Mouse (Mus musculus) monocyte, adult 5-6 weeks (primary cell): ENCODE data around the gene Tyrp1. TPM values are rescaled to one million over a fixed set of nuclear protein-coding genes. Genes with fewer than 3 reads are reported as not detected.

Experiments
- ATAC-seq: fragments of 153-309, 156-312 bp; replicated peaks from 2 replicates; pipeline ENCODE4 v1.8.0; 2017; ENCODE audit warnings: mild to moderate bottlenecking; ENCODE audit not compliant: low TSS enrichment, insufficient number of reproducible peaks, severe bottlenecking, poor library complexity, low FRiP score
- total RNA-seq: library from RNA; stranded (forward); fragments of 200-1000, 200-491, 200-594 nt; gene quantifications from 3 replicates; pipeline ENCODE4 v1.2.3, GENCODE M21; 2017

The Tyrp1 gene
- total RNA-seq, result not detected in 3 replicates

DNA sequence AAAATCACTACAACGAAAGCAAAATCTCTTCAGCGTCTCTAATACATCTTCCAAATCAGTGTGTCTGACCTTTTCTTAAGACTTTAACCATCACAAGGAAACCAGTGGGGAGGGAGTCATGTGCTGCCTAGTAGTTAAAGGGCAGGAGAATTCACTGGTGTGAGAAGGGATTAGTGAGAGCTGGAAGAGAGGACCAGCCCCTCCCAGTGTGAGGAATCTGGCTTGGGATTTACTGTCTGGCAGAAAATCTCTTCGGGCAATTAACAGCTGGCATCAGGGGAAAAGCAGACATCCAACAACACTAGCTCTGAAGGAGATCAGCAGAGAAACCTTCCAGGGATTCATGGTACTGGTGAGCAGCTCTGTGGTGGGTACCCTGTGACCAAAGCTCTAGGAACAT lies at the start of gene Tyrp1:
Gene Tyrp1, plus strand, starts transcription at position 74 of the 400 bp plus-strand sequence.
- no peak for ATAC-seq

DNA sequence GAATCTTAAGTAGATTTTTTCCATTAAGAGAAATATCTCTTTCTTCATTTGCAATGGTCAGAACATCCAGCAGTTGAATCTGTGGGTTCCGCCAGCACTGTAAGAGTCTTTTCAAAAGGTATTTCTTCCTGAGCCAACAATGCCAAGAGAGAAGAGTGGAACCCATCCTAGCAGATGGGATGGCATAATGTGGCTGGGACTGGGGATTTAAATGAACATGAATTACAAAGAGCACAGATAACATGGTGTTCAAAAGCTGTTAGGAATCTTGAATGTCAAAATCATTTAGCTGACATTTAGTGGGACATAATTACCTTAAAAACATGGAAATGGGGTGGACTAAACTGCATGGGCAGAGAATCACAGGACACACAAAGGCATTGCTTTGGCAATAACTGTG lies 45.6 kb upstream of the Tyrp1 start:
- ATAC-seq, result no peak

DNA sequence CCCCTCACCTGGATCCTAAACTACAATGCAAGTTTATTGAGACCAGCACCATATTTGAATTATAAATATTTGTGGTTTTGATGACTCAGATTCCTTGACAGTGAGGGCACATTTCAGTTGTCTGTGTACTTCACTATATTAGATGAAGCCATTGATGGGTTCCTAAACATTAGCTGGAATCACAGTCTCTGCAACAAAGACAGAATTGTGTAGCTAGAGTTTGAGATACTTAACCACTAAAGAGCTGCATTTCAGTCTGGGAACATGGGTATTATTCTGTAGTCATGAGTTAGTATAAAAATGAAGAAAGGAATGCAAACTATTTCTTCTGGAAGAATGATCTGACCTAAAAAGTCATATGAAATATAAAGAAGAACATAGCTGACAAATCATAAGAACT lies 14.4 kb upstream of the Tyrp1 start:
- ATAC-seq, result no peak

DNA sequence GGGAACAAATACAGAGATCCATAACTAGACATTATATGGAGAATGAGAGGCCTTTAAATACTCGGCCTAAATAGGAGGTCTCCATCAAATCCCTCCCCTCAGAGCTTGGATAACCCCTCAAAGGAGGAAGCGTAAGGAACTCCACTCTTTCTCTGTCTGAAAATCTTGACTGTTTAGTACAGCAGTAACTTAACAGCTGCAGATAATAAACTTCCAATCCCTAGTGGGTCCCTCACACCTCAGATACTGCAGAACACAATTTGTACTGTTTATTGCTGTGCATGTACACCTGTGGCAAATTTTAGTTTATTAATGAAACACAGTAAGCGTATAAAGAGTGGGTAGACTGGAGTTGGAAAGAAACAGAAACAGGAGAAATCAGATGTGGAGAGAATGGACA lies 12.0 kb upstream of the Tyrp1 start:
- no peak for ATAC-seq

DNA sequence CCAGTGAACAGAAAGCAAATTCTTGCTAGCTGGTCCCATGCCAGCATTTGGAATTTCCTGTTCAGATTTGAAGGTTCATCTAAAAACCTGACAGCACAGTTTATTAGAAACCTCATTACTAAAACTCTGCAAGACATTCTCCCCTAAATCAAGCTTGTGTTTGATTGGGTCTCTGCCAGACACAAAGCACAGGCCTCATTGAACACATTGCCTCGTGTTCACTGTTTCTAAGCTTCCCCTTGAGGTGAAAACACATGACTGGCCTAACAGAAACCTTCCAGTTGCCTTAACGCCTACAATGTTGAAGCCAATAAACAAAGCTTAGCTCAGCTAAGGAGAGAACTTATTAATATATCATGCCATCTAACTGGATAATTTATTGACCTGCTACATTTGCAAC lies 5.7 kb upstream of the Tyrp1 start:
- no peak for ATAC-seq

DNA sequence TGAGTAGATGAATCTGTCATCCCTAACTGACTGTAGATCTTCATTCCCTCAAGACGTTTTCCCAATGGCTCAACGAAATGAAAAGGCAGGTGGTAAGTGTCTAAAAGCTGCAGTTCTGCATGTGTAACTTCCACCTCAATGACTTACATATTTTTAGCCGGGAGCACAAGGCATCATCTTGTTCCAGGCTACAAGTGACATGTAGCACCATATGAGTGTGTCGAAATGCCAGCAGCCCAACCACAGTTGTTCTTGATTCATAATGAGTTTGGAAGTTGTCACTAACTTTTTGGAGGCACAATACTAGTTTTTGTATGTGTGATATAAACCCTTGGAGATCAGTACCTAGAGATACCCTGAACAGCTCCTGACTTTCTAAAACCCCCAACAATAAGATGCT lies 5.4 kb downstream of the Tyrp1 start:
- ATAC-seq, result no peak

DNA sequence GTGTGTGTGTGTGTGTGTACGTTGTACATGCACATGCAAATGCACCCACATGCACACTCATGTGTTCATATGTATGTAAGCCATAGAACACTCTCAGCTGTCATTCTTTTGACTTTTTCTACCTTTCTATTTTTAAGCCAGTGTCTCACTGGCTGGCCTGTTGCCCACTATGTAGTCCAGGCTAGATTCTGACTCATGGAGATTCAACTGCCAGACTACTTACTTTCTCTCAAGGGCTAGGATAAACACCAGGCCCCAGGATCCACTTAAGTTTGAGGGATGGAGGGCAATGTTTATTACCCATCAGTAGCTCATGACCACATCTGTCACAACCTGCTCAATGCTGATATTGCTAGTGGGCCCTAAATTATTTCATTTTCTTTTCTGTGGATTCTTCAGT lies 8.1 kb downstream of the Tyrp1 start:
- ATAC-seq, result no peak

DNA sequence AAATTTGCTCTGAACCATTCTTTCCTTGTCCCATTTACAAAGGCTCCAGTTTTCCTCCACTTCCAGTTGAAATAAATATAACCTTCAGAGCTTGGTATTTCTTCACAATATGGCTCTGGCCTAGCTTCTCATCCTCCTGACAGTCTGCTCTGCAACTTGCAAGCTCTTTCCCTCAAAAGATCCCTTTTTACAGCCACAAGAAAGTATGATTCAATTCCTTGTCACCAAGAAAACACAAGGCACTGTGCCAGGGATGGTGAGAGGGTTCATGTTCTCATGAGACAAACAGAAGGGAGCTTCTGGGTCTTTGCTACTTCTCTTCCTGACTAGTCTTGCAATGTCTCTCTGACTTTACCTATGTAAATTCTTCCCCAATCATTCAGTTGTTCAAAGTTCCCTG lies 9.8 kb downstream of the Tyrp1 start:
- ATAC-seq, result no peak

DNA sequence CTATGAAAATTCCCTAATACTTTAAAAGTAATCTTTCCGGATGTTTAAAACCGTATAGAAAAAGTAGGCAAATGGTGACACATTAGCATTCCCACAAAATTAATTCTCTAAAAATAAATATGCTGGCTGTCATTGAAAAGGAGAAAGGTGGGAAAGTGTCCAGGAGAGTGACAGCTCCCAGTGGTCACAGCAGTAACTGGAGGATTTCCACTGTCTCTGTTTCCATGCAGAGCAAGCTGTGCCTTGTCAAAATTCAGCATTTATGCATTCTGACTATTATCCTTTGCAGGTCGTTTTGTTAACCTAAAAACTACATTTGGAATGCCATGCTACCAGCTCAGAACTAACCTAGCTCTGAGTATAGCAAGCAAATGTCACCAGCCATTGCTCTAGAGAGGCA lies 12.1 kb downstream of the Tyrp1 start:
- no peak for ATAC-seq

DNA sequence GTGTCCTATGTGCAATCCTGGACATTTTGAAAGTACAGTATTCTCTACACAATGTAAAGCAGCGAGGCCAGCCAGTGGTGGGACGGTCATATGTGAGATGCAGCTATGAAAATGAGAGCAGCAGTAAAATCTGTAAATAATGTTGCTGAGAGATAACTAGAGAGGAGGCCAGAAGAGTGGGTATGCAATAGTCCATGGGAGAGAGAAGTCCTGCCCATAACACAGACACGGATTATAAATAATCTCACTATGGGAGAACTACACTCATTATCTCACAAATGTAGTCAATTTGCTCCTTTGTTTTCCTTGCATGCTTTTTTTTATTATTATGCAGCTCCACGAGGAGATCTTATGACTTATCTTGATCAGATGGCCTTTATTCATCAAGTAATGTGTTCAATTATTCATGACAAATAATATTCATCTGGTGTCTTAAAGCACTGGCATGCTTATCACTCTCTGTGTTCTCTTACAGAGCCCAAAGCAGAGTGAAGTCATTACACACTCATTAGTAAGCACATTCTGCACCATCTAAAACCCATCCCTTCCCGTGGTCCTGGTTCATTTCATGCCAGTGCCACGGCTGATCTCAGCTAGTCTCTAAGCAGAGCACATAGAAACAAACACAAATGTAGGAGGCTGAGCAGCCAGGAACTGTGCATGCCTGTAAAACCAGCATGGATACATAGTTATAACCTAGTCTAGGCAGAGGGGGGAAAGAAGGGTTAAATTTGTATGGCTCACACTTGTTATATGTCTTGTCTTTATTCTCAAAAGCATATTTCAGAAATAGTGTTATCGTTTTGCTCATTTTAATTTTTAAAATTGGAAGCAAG lies 18.9 kb downstream of the Tyrp1 start:
- ATAC-seq, result no peak

DNA sequence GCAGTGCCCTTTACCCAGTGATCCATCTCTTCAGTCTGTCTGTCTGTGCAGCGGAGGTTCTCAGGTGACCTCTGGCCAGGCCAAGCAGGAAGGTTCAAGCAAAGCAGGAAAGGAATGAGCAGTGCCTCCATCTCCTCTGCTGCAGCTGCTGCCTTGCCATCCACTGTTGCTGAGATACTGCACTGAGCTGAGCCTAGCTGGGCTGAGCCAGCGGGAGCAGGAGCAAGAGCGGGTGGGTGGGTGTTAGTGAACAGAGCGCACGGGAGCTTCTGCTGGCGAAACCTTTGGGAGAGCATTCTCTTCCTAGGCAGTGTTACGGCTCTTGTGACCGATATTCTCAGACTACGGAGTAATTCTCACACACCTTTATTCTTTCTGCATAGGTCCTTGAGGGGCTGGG lies 21.6 kb downstream of the Tyrp1 start:
- no peak for ATAC-seq

DNA sequence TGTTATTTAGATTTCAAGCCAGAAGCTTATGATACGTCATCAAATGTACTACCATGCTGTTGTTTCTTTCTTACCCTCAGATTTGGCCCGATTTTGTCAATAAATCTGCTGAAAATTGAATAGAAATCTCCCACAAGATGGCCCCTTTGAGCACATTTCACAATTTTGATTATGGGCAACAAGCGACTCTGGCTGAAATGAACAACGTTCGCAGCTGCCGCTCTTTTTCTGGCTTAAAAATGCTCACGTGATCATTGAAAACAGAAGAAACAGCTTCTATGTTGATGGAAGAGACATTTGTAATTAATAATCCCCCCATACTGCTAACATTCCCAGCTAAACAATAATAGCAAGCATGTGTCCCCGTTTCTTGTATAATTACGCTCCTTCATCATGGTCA lies 29.0 kb downstream of the Tyrp1 start:
- no peak for ATAC-seq

DNA sequence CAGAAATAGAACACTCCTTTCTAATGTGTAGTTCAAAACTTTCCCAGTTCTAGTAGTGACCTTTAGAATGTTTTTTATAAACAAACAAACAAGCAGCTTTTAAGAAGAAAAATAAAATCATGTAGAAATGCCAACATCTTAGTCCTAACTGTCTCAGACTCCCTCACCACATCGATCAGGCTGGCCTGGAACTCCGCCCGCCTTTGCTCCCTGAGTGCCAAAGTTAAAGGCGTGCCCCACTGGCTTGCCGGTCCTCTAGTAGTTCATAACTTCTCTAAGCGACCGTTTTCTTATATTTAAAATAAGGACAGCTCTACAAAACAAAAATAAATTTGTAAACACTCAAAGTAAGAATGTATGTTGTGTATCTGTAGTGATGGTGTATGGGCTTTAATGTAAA lies 30.0 kb downstream of the Tyrp1 start:
- ATAC-seq, result no peak

DNA sequence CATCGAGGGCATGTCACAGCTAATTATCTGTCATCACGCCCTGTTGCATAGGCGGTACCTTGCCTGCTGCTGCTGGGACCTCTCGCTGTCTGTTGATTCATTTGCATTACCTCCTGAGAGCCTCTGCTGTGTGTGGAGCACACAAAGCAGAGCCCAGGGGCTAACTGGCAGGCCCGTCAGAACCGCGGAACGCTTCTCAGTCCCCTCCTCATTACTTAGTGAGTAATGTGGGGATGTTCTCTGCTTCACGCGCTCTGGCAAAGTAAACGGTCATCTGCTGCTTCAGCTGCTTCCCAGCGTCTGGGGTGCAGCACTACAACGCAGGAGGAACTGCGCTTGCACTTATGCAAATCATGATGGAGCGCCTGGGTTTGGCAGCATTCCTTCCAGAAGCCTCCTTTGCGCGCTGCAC lies 30.6 kb downstream of the Tyrp1 start:
- ATAC-seq, result no peak

DNA sequence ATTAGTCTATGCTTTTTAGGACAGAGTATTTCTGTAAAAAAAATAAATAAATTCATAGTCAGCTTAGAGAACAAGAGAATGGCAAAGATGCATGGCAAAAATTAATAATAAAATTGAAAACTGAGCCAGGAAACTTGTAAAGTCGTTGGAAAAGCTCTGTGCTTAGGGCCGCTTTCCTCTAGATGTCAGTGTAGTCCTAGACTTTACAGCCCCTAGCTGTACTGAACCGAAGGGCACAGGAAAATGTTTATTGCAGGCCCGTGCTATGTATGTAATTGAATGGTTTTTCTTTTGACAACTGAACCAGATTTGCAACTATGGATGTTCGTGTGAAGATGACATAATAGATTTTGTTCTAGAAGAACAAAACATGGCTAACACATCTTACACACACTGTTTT lies 32.1 kb downstream of the Tyrp1 start:
- ATAC-seq, result no peak

DNA sequence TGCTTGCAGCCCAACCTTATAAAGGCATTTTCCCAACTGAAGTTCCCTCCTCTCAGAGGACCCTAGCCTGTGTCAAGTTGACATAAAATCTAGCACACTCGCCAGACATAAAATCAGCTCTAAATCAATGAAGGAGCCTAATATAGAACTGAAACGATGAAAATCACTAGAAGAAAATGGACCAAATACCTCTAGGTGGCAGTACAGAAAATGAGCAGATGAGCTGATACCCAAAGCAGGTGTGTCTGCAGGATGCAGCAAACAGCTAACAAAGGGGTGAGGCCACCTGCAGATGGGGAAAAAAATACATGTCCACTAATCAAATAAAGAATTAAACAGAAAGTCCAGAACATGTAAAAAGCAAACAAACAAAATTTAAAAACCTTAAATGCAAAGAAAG lies 35.7 kb downstream of the Tyrp1 start:
- no peak for ATAC-seq

DNA sequence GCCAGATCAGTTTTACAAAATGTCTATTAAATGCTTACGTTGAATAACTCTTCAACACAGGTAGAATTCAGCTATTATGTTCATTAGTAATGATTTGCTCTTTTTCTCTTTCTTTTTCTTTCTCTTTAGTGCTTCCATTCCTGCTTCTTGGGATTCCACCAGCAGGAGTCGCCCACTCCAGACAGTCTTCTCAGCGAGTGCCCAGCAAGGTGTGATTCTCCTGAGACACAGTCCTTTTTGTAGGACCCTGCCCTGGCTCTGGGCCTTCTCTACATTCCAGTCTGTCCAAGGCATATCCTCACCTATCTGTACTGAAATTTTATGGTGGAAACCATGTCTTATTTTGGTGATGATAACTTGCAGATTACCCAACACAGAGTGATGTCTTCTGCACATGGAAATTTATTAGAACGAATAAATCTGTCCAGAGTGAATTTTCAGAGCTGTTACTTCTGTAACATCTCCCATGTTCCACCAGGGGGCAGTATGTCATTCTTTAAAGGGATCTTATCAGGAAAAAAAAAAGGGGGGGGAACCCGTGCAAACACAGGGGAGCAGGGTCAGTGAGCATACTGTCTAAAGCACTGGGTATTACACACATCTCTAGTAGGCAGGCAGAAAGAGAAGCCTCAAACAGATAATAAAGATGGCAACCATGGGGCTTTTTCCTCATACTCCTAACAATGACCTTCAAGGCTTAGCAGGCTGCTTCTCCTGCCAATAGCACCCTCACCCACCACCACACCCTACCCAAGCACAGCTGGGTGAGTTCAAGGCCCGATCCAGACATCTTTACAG lies 39.1 kb downstream of the Tyrp1 start:
- no peak for ATAC-seq

DNA sequence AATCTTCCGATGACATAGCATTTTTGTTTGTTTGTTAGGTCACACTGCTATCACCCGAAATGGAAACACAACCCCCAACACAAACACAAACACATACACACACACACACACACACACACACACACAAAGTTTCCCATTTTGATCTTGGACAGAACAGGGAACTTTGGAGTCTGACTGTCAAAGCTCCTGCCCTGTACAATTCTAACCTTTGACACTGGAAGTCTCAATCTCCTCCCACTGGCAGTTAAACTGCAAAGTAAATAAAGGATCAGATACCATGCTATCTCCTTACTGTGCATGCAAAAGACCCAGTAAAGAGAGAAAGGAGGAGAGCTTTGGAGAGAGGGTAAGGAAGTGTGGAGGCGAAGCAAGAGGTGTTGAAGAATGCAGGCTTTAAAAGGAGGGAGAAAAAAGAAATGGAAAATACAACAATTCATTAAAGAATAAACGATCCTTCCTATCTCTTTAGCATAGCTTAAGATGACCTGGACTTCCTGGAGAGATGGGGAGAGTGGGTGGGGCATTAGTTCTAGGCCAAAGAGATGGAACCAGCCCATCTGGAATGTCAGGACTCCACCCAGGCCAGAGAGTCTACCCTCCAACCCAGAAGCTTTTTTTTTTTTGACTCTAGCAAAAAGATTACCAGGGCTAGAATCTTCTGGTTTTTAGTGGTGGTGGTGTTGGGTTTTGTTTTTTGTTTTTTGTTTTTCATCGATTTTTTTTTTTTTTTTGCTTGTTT lies 40.4 kb downstream of the Tyrp1 start:
- no peak for ATAC-seq

DNA sequence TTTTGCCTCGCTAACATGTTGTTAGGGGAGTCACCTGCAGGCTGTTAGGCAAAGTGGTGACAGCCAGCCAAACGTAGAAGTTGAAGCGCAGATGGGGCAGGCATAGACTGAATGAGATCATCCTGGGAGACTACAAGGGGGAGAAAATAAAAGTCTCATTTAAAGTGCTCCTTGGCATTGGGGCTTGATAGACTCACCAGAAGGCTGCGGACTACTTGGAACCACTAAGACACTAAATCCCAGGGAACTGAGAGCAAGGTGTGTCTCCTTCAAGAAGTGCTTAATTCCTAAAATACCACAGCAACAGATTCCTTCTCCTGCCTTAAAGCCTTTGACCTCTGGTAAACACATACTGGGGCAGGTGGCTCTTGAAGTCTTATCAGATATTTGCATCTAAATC lies 41.1 kb downstream of the Tyrp1 start:
- ATAC-seq, result no peak
